Mouse (Mus musculus) forebrain, postnatal 0 days (tissue): Measurements from ENCODE around the gene Nmur1. TPM values are rescaled to one million over a fixed set of nuclear protein-coding genes. Genes with fewer than 3 reads are reported as not detected.

Source experiments
- ATAC-seq: fragments of 200-750 bp; cut with Nextera tagmentation; 2 replicates; pipeline ENCODE4 v1.8.0; 2017; ENCODE audit warnings: mild to moderate bottlenecking, moderate library complexity
- DNase-seq: peaks from one replicate; pipeline ENCODE4 v3.0.0-alpha.2; 2015
- H3K27ac ChIP-seq: fragments of 300-500 bp; sonication (generic); 2 replicates; pipeline ENCODE4 v1.5.1; 2014; ENCODE audit warnings: low read depth, mild to moderate bottlenecking, antibody characterized with exemption, low read length, moderate library complexity, mixed read lengths
- H3K27me3 ChIP-seq: fragments of 300-500 bp; sonication (generic); 2 replicates; pipeline ENCODE4 v1.6.1; 2014; ENCODE audit warnings: mild to moderate bottlenecking, low read length, mixed read lengths; ENCODE audit not compliant: insufficient read depth
- H3K36me3 ChIP-seq: fragments of 300-500 bp; sonication (generic); 2 replicates; pipeline ENCODE4 v1.6.1; 2014; ENCODE audit warnings: mild to moderate bottlenecking, moderate library complexity; ENCODE audit not compliant: insufficient read depth
- H3K4me1 ChIP-seq: fragments of 300-500 bp; sonication (generic); 2 replicates; pipeline ENCODE4 v1.6.1; 2014; ENCODE audit warnings: antibody characterized with exemption; ENCODE audit not compliant: insufficient read depth
- H3K4me2 ChIP-seq: fragments of 300-500 bp; sonication (generic); 2 replicates; pipeline ENCODE4 v1.6.1; 2014; ENCODE audit warnings: low read depth, mild to moderate bottlenecking, moderate library complexity
- H3K4me3 ChIP-seq: fragments of 300-500 bp; sonication (generic); 2 replicates; pipeline ENCODE4 v1.5.1; 2014; ENCODE audit warnings: low read depth, low read length, mixed read lengths
- H3K9ac ChIP-seq: fragments of 300-500 bp; sonication (generic); 2 replicates; pipeline ENCODE4 v1.6.1; 2014; ENCODE audit warnings: mild to moderate bottlenecking
- H3K9me3 ChIP-seq: fragments of 300-500 bp; sonication (generic); 2 replicates; pipeline ENCODE4 v1.6.1; 2016; ENCODE audit warnings: low read length
- CTCF ChIP-seq: sonication (generic); IDR thresholded peaks from 2 replicates; pipeline ENCODE4 v1.5.1; 2016; ENCODE audit warnings: antibody characterized with exemption, control low read depth, low read depth
- WGBS: fragments of 180-500 bp; shearing (Covaris S2); extraction: QIAGEN DNeasy Blood & Tissue Kit; methylation state at CpG from one replicate; pipeline ENCODE4 v1.1.7; 2014; 5-methylcytosine and 5-hydroxymethylcytosine counted together
- polyA plus RNA-seq: library from polyadenylated mRNA; unstranded; fragments of >200 nt; fragmentation: Nextera tagmentation; extraction: Ambion mirVana; gene quantifications from 2 replicates; pipeline ENCODE4 v1.2.1, GENCODE M21; 2015
- total RNA-seq: library from RNA; depleted of rRNA; stranded (reverse); fragments of >200 nt; gene quantifications from 2 replicates; pipeline ENCODE4 v1.2.3, GENCODE M21; 2014

Gene Nmur1
- total and polyA plus RNA-seq, 2 experiments from 2014 or later = 0.17 to 0.33 TPM

DNA sequence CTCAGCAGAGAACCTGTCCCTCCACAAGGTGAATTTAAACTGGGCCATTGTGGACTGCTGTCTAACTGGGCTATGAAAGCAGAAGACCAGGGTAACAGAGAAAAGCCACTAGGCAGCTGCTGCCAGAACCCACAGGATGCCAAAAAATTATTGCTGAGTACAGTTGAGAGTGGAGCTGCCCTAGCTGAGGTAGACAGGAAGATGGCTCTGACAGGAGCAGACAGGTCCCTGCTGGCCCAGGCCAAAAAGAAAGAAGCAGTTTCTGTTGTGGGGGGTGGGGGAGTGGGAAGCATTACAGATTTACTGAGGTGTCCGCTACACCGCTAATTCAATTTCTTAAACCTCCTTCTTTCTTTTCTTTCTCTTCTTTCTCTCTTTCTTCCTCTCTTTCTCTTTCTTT, 16.6 kb downstream of the Nmur1 start:
- H3K4me3 ChIP-seq = no peak overlapping the region
- WGBS = 93% methylated on average over 2 of the region's 2 CpGs
- no peak overlapping the region for H3K9ac ChIP-seq
- no peak for TF ChIP-seq CTCF
- DNase-seq (no peak), ATAC-seq (no peak)
- no peaks in the 10 kb centered on the region for H3K27me3 ChIP-seq
- no peak overlapping the region for H3K4me2 ChIP-seq
- H3K9me3 ChIP-seq = no peaks in the 10 kb centered on the region
- H3K27ac ChIP-seq = no peak overlapping the region
- no peaks in the 10 kb centered on the region for H3K36me3 ChIP-seq
- H3K4me1 ChIP-seq = no peaks in the 10 kb centered on the region

DNA sequence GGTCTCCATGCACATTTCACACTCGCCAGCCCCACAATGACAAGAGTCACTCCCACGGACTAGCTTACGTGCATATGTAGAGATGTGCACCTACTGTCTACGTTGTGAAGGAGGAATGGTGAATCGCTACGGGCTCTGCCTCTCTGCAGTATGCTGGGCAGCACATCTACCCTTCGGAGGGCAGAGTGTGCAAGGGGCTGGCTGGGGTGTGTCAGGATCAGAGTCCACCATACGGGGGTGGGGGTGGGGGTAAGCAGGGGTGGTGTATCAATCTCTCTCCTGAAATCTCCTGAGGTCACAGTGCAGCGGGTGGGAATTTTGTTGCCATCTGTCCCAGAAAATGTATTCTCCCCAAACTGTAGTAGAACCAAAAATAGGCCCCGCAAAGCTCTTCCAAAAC, 17.5 kb downstream of the Nmur1 start:
- H3K27ac ChIP-seq = peak overlapping the region; percentile 50
- no peak overlapping the region for H3K4me2 ChIP-seq
- DNase-seq (no peak), ATAC-seq (peak; percentile 14; the same call in 1 of the 2 replicates)
- no peak for TF ChIP-seq CTCF
- no peaks in the 10 kb centered on the region for H3K4me1 ChIP-seq
- no peak overlapping the region for H3K9ac ChIP-seq
- H3K27me3 ChIP-seq = no peaks in the 10 kb centered on the region
- no peaks in the 10 kb centered on the region for H3K9me3 ChIP-seq
- H3K4me3 ChIP-seq = no peak overlapping the region
- H3K36me3 ChIP-seq = no peaks in the 10 kb centered on the region
- WGBS = 84% methylated on average over 10 of the region's 10 CpGs

GRCm38 (mm10) chr1:86406914-86407313, 19.1 kb downstream of the Nmur1 start:
- Histone ChIP-seq H3K9ac (no peak overlapping the region), H3K9me3 (no peaks in the 10 kb centered on the region), H3K27ac (no peak overlapping the region), H3K4me3 (no peak overlapping the region), H3K27me3 (no peaks in the 10 kb centered on the region), H3K4me1 (no peaks in the 10 kb centered on the region), H3K36me3 (no peaks in the 10 kb centered on the region), H3K4me2 (no peak overlapping the region)
- no peak for TF ChIP-seq CTCF
- DNase-seq (no peak), ATAC-seq (no peak)
- WGBS = 71% methylated on average over 8 of the region's 8 CpGs

GRCm38 (mm10) chr1:86406313-86406712, 19.7 kb downstream of the Nmur1 start:
- H3K27ac ChIP-seq = no peak overlapping the region
- no peak for DNase-seq
- H3K4me2 ChIP-seq = no peak overlapping the region
- ATAC-seq = no peak
- no peak for TF ChIP-seq CTCF
- H3K27me3 ChIP-seq = no peaks in the 10 kb centered on the region
- WGBS = 81% methylated on average over 4 of the region's 4 CpGs
- H3K36me3 ChIP-seq = no peaks in the 10 kb centered on the region
- H3K9me3 ChIP-seq = no peaks in the 10 kb centered on the region
- no peak overlapping the region for H3K9ac ChIP-seq
- no peaks in the 10 kb centered on the region for H3K4me1 ChIP-seq
- no peak overlapping the region for H3K4me3 ChIP-seq

- peak; percentile 58 for TF ChIP-seq CTCF
Measured at GRCm38 (mm10) chr1:86404834-86405233, 21.2 kb downstream of the Nmur1 start.

DNA sequence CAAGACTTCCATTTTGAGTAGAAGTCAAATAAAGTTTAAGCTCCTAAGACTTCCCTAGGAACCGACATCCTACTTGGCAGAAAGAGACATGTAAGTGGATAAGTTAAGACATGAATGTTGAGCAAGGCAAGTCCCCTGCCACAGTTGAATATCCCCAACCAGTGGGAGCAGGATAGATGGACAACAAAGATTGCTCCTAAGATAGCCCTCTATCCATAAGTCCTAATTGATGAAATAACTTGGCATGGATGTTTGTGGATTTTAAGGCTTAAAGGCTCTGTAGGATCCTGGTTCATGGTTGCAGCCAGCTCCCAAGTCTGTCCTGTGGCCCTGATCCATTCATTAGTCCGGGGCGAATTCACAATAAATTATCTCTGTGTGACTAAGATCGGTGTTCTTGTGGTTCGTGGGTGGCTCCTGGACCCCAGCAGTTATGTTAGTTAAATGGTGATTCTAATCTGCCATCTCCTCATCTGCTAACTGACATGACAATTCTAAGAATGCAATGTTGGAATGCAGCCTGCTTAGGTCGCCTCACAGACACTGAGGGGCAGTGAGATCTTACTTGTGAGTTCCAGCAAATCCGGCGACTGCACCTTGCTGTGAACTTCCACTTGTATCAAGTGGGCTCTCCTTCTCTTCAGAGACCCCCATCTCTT, 25.8 kb downstream of the Nmur1 start:
- Histone ChIP-seq H3K9ac (no peak overlapping the region), H3K4me3 (no peak overlapping the region), H3K4me2 (no peak overlapping the region), H3K4me1 (no peaks in the 10 kb centered on the region), H3K9me3 (no peaks in the 10 kb centered on the region), H3K27me3 (no peaks in the 10 kb centered on the region), H3K36me3 (no peaks in the 10 kb centered on the region), H3K27ac (no peak overlapping the region)
- ATAC-seq = no peak
- no peak for DNase-seq
- 87% methylated on average over 8 of the region's 8 CpGs for WGBS
- TF ChIP-seq CTCF = no peak

More at GRCm38 (mm10) chr1:86404834-86405233, 21.2 kb downstream of the Nmur1 start:
- WGBS = 57% methylated on average over 5 of the region's 5 CpGs
- Histone ChIP-seq H3K9ac (no peak overlapping the region), H3K9me3 (no peaks in the 10 kb centered on the region), H3K4me1 (no peaks in the 10 kb centered on the region), H3K4me2 (no peak overlapping the region), H3K4me3 (no peak overlapping the region), H3K36me3 (no peaks in the 10 kb centered on the region), H3K27me3 (no peaks in the 10 kb centered on the region), H3K27ac (no peak overlapping the region)
- no peak for ATAC-seq
- no peak for DNase-seq

DNA sequence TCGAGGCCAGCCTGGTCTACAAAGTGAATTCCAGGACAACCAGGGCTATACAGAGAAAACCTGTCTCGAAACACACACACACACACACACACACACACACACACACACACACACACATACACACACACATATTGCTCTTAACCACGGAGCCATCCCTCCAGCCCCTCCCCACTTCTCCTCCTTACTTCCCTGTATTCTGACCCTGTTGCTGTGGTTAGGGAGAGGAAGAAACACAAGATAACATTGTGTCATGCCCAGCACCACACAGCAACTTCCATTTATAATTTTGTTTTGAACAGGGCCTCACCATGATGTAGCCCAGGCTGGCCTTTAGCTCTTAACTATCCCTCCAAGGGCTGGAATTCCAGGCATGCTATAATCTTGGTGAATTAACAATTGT, 26.7 kb downstream of the Nmur1 start:
- TF ChIP-seq CTCF = no peak
- H3K4me1 ChIP-seq = no peaks in the 10 kb centered on the region
- no peaks in the 10 kb centered on the region for H3K36me3 ChIP-seq
- H3K4me3 ChIP-seq = no peak overlapping the region
- WGBS = 81% methylated on average over 3 of the region's 3 CpGs
- no peak overlapping the region for H3K27ac ChIP-seq
- no peak overlapping the region for H3K4me2 ChIP-seq
- H3K9ac ChIP-seq = no peak overlapping the region
- H3K27me3 ChIP-seq = no peaks in the 10 kb centered on the region
- DNase-seq (no peak), ATAC-seq (no peak)
- no peaks in the 10 kb centered on the region for H3K9me3 ChIP-seq
